Mouse (Mus musculus) testis, adult 2 months (tissue): Measurements from ENCODE around the gene Trank1. TPM values are rescaled to one million over a fixed set of nuclear protein-coding genes. Genes with fewer than 3 reads are reported as not detected.

Experiments
- H3K27ac ChIP-seq: fragments of 200-500 bp; 2 replicates; pipeline ENCODE4 v1.5.1; 2012; ENCODE audit warnings: low read depth, low read length; ENCODE audit not compliant: control insufficient read depth, insufficient read depth
- H3K27me3 ChIP-seq: fragments of 200-500 bp; 2 replicates; pipeline ENCODE4 v1.6.1; 2012; ENCODE audit warnings: mild to moderate bottlenecking, low read length, moderate library complexity; ENCODE audit not compliant: control insufficient read depth, insufficient read depth
- H3K36me3 ChIP-seq: fragments of 200-500 bp; 2 replicates; pipeline ENCODE4 v1.6.1; 2012; ENCODE audit warnings: mild to moderate bottlenecking, low read length; ENCODE audit not compliant: control insufficient read depth, insufficient read depth
- H3K4me1 ChIP-seq: fragments of 200-500 bp; 2 replicates; pipeline ENCODE4 v1.6.1; 2012; ENCODE audit warnings: low read length; ENCODE audit not compliant: control insufficient read depth, insufficient read depth
- H3K4me3 ChIP-seq: fragments of 200-500 bp; 2 replicates; pipeline ENCODE4 v1.5.1; 2012; ENCODE audit warnings: low read depth, mild to moderate bottlenecking, low read length, moderate library complexity, mixed read lengths; ENCODE audit not compliant: control insufficient read depth
- CTCF ChIP-seq: fragments of 200-500 bp; IDR thresholded peaks from 2 replicates; pipeline ENCODE4 v1.5.1; 2012; ENCODE audit warnings: low read depth, mild to moderate bottlenecking, inconsistent platforms, low read length, moderate library complexity; ENCODE audit not compliant: control insufficient read depth, insufficient read depth, insufficient replicate concordance
- POLR2A ChIP-seq: fragments of 200-500 bp; IDR thresholded peaks from 2 replicates; pipeline ENCODE4 v1.6.1; 2012; ENCODE audit warnings: low read depth, mild to moderate bottlenecking, inconsistent platforms, low read length, moderate library complexity; ENCODE audit not compliant: control insufficient read depth
- polyA plus RNA-seq: library from polyadenylated mRNA; depleted of rRNA; stranded (reverse); fragments of >200 nt; gene quantifications from 2 replicates; pipeline ENCODE4 v1.2.3, GENCODE M21; 2012

Gene Trank1
- polyA plus RNA-seq, 1 experiment: 25.0 TPM

GRCm38 (mm10) chr9:111381056-111382025 lies 69.8 kb downstream of the Trank1 start:
- Histone ChIP-seq H3K27me3 (no peaks in the 10 kb centered on the region), H3K4me3 (no peak overlapping the region), H3K36me3 (peaks cover 2% of the 10 kb centered on the region), H3K27ac (no peak overlapping the region), H3K4me1 (no peaks in the 10 kb centered on the region)
- TF ChIP-seq CTCF (no peak), POLR2A (no peak)

DNA sequence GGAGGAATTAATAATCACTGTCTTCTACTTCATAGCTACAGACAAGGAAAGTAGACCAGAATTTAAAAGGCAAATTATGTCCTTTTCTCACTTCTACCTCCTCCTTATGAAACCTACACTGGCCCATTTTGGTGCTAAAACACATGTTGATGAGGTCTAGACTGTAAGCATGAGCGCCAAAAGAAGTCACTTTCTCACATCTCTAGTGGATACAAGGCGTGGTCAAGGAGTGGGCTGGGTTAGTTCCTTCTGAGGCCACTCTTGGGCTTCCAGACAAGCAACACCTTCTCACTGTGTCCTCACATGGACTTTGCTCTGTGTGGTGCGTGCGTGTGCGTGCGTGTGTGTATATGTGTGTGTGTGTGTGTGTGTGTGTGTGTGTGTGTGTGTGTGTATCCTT lies 70.9 kb downstream of the Trank1 start:
- Histone ChIP-seq H3K36me3 (peaks cover 2% of the 10 kb centered on the region), H3K27me3 (no peaks in the 10 kb centered on the region), H3K4me3 (no peak overlapping the region), H3K27ac (no peak overlapping the region), H3K4me1 (no peaks in the 10 kb centered on the region)
- no peak for TF ChIP-seq CTCF
- no peak for TF ChIP-seq POLR2A

DNA sequence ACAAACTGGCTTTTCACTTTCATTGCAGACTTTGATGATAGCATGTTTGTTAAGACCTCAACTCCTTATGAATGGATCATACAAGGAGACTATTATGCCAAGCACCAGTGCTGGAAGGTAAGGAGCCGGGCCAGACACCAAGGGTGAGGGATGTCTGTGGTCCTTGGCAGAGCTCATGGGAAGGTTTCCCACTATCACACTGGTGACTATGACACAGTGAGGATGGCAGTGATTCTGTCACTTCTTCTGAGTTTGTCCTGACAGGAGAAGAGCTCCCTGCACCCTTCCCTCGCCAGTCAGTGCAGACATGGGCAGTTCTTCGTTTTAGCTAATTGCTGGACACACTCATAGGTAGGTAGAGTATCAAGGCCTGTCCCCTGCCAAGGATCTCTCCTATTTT lies 71.5 kb downstream of the Trank1 start:
- Histone ChIP-seq H3K4me1 (no peaks in the 10 kb centered on the region), H3K27me3 (no peaks in the 10 kb centered on the region), H3K4me3 (no peak overlapping the region), H3K36me3 (peaks cover 2% of the 10 kb centered on the region), H3K27ac (no peak overlapping the region)
- TF ChIP-seq CTCF (no peak), POLR2A (no peak)

DNA sequence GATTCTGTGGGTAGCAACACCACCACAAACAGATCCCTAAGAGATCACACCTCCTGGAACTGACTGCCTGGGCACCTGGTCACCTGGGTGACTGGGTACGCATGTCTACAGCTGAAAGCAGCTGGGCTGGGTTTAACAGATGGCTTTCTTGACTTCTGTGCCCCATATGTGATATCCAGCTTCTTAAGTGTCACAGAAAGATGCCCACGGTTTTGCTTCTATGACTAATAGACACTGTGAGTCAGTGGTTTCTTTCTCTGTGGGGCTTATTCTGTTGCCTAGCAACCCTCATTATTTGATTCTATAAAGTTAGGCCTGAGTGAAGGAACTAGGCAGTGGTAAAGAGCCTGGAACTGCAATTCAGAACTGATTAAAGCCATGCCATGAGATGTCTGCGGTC lies 72.2 kb downstream of the Trank1 start:
- H3K27me3 ChIP-seq: no peaks in the 10 kb centered on the region
- H3K27ac ChIP-seq: no peak overlapping the region
- TF ChIP-seq CTCF (no peak), POLR2A (no peak)
- H3K4me3 ChIP-seq: no peak overlapping the region
- no peaks in the 10 kb centered on the region for H3K4me1 ChIP-seq
- H3K36me3 ChIP-seq: no peaks in the 10 kb centered on the region

DNA sequence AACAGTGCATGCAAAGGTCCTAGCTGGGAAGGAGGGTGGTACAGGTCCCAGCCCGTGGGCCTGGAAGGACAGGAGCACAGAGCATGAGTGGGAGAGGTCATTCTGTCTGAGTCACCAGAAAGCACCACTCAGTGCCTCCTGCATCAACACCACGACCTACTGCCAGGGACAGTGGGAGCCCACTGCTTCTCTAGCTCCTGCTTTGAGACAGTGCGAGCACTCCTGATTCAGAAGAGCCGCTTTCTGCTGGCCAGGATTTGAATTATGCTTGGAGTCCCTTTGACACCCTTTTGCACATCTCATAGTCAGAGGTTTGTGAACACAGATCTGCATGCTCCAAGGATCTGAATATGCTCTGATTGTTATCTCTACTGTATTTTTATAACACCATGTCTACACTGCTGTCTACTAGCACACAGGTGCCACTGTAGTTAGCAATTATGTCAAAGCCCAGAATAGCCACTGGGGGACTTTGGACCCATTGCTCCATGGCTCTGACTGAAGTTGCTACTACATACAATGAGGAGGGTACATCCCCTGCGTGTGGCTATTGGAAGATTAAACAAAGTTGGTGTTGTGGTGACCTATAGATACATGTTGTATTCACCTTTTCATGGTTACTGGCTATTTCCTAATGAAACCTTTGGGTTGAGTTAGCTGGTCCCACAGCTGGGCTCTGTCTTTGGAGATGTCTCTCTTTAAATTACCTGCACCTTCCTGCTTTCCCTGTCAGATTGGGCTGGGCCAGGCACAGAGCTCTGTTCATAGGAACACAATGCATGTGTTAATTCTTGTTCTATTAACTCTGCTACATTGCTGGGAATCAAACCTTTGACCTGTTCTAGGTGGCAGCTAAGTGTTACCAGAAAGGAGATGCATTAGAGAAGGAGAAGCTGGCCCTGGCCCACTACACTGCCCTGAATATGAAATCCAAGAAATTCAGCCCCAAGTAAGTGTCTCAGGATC lies 74.3 kb downstream of the Trank1 start:
- Histone ChIP-seq H3K27me3 (no peaks in the 10 kb centered on the region), H3K4me3 (no peak overlapping the region), H3K4me1 (no peaks in the 10 kb centered on the region), H3K27ac (no peak overlapping the region), H3K36me3 (no peaks in the 10 kb centered on the region)
- no peak for TF ChIP-seq POLR2A
- no peak for TF ChIP-seq CTCF

DNA sequence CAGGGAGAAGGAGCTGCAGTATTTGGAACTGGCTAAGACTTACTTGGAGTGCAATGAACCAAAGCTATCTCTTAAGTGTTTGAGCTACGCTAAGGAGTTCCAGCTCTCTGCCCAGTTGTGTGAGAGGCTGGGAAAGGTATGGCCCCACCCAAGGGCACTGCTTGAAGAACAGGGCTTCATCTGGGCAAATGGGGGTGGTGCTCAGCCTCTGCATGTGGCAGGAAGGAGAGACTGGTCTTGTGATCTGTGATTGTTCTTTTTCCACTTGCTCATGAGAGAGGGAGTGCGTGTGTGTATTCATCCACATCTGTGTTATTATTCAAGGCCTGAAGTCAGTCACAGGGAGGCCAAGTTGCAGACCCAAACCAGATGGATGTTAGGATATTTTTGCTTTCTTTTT lies 75.0 kb downstream of the Trank1 start:
- no peak overlapping the region for H3K27ac ChIP-seq
- H3K36me3 ChIP-seq: no peaks in the 10 kb centered on the region
- H3K27me3 ChIP-seq: no peaks in the 10 kb centered on the region
- TF ChIP-seq POLR2A (no peak), CTCF (no peak)
- H3K4me3 ChIP-seq: no peak overlapping the region
- H3K4me1 ChIP-seq: no peaks in the 10 kb centered on the region

DNA sequence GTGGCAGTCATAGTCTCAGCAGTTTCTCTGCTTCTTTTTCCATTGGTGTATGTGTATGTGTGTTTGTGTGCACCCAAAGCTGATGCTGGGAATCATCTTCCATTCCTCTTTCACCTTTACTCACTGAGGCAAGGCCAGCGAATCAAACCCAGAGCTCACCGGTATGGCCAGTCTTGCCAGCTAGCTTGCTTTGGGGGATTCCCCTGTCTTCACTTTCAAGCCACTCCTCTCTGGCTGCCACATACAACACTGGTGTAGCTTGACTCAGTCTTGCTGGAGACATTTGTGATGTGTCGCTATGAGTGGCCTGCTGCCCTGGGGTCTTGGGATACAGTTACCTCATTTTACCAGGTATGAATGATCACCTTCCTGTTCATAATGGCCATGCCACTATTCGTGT lies 76.0 kb downstream of the Trank1 start:
- Histone ChIP-seq H3K36me3 (no peaks in the 10 kb centered on the region), H3K4me1 (no peaks in the 10 kb centered on the region), H3K27me3 (no peaks in the 10 kb centered on the region), H3K4me3 (no peak overlapping the region), H3K27ac (no peak overlapping the region)
- TF ChIP-seq POLR2A (no peak), CTCF (no peak)
